In the genomic region with DNA sequence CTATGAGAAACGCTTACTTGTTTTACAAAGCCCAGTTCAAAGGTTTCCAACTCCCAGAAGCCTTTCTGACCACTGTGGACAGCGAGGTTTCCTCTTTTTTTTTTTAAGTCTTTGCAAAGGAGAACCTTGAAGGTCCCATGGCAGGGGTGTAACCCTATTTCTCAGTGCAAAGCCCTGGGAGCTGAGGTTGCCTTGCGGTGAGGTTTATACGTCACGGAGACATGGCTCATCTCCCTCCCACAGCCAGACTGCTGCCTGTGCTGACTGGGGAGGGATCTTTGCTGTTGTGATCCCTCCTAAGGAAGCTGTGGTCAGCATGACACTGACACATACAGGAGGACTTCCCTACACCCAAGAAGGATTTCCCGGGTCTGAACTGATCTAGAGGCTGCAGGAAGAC, we compare ENCODE assay signal across 14 mouse cellular contexts. TPM values are rescaled to one million over a fixed set of nuclear protein-coding genes. Genes with fewer than 3 reads are reported as not detected.
DNase-seq lines count a peak whose midpoint lies in the region; ATAC-seq and TF ChIP-seq lines count a peak whose summit lies in the region.
"Had no signal": no experiment of that assay in that cellular context is flagged by ENCODE, and none has a peak within 500 bp of the region (broad histone marks: within the 10 kb centered on the region; RNA-seq: fewer than 3 reads in every experiment).

No protein-coding gene starts in this region.

- peak overlapping the region; percentile 22; the same call in 1 of the 2 replicates for H3K27ac ChIP-seq in heart, embryonic 11.5 days (ENCODE audit: low read depth, low read length)
- H3K27ac ChIP-seq: neural tube, embryonic 12.5 days; stomach, postnatal 0 days had no signal

- H3K4me3 ChIP-seq in heart, embryonic 11.5 days (ENCODE audit: low read depth, low read length), result no peak overlapping the region
- no peak overlapping the region for H3K4me3 ChIP-seq in myocyte
- H3K4me3 ChIP-seq: heart, embryonic 10.5 days; neural tube, embryonic 12.5 days had no signal

- peaks cover 34% of the 10 kb centered on the region for H3K4me1 ChIP-seq in heart, embryonic 11.5 days (ENCODE audit: control insufficient read depth, insufficient read depth, low read length)

- WGBS in heart, embryonic 11.5 days (ENCODE audit: insufficient replicate concordance), result 71% methylated on average over 6 of the region's 6 CpGs

- no peak for DNase-seq in heart, postnatal 4 days
- peak; percentile 34 to 49 for DNase-seq in spleen, adult 18-20 months
- DNase-seq in spleen, postnatal 10 days (ENCODE audit: low spot score in 2 of 2), result no peak
- no peak for DNase-seq in frontal cortex, postnatal 10 days (ENCODE audit: low spot score in 2 of 2)
- DNase-seq in cerebellum, adult 9-11 months, result no peak
- DNase-seq: adrenal gland, postnatal 25 days; right cerebral cortex, adult 18-20 months had no signal

- H3K27me3 ChIP-seq in heart, embryonic 11.5 days (ENCODE audit: control insufficient read depth, insufficient read depth, low read length), result no peaks in the 10 kb centered on the region
- H3K27me3 ChIP-seq in myocyte (ENCODE audit: control insufficient read depth, insufficient read depth, insufficient read length), result no peaks in the 10 kb centered on the region
- H3K27me3 ChIP-seq: neural tube, embryonic 12.5 days; Patski had no signal

- H3K9ac ChIP-seq in heart, embryonic 11.5 days (ENCODE audit: low read depth, low read length), result no peak overlapping the region
- H3K9ac ChIP-seq: neural tube, embryonic 12.5 days had no signal

- H3K4me2 ChIP-seq in heart, embryonic 11.5 days, result no peak overlapping the region
- H3K4me2 ChIP-seq in myocyte (ENCODE audit: low read depth), result peak overlapping the region; percentile 24
- H3K4me2 ChIP-seq: neural tube, embryonic 12.5 days had no signal

- no peak for ATAC-seq in heart, embryonic 11.5 days (replicated peaks; ENCODE audit: insufficient number of reproducible peaks, low FRiP score, low TSS enrichment)
- peak; percentile 91 for ATAC-seq in granulocyte monocyte progenitor cell, adult 5-6 weeks (replicated peaks; ENCODE audit: poor library complexity, severe bottlenecking)
- ATAC-seq: Patski had no signal

- no peak overlapping the region for H3ac ChIP-seq in myocyte (ENCODE audit: control insufficient read depth, insufficient read length)

- no peak for TF ChIP-seq POLR2A in myocyte (IDR thresholded peaks at IDR 0.05; ENCODE audit: insufficient read length, low read depth)

- H3K9me3 ChIP-seq in heart, embryonic 11.5 days (replicated peaks; ENCODE audit: control insufficient read depth, low read length), result no peaks in the 10 kb centered on the region
- H3K9me3 ChIP-seq: heart, embryonic 10.5 days; neural tube, embryonic 12.5 days had no signal

- no peaks in the 10 kb centered on the region for H3K79me2 ChIP-seq in myocyte (ENCODE audit: control insufficient read depth, insufficient read depth)

- H3K36me3 ChIP-seq in heart, embryonic 11.5 days (ENCODE audit: control insufficient read depth, insufficient read depth, low read length), result peaks cover 18% of the 10 kb centered on the region
- H3K36me3 ChIP-seq in myocyte (ENCODE audit: control insufficient read depth, insufficient read depth), result no peaks in the 10 kb centered on the region
- H3K36me3 ChIP-seq: neural tube, embryonic 12.5 days had no signal

TF ChIP-seq in myocyte, 11 proteins besides CTCF, POLR2A, EP300 and RAD21:
- TF ChIP-seq MYOD1 (IDR thresholded peaks at IDR 0.05; ENCODE audit: control insufficient read depth in 1 of 3, insufficient read length in 2 of 3, low read depth in 2 of 3) (no peak), CEBPB (IDR thresholded peaks at IDR 0.05; ENCODE audit: insufficient read depth, poor library complexity, severe bottlenecking) (no peak), MYOG (IDR thresholded peaks at IDR 0.05; ENCODE audit: control insufficient read depth in 1 of 3, insufficient read depth in 1 of 3, insufficient read length in 2 of 3, low read depth in 2 of 3) (no peak), TCF12 (IDR thresholded peaks at IDR 0.05; ENCODE audit: insufficient read depth, poor library complexity, severe bottlenecking) (no peak), POLR2AphosphoS2 (IDR thresholded peaks at IDR 0.05; ENCODE audit: insufficient read length, low read depth) (no peak), TCF3 (IDR thresholded peaks at IDR 0.05; ENCODE audit: insufficient read length, low read depth) (no peak), REST (IDR thresholded peaks at IDR 0.05; ENCODE audit: insufficient read depth, insufficient read length) (no peak), SRF (IDR thresholded peaks at IDR 0.05; ENCODE audit: control insufficient read depth, insufficient read length, low read depth) (no peak), MAX (IDR thresholded peaks at IDR 0.05; ENCODE audit: low read depth) (no peak), E2F4 (IDR thresholded peaks at IDR 0.05; ENCODE audit: insufficient read depth) (no peak), USF1 (IDR thresholded peaks at IDR 0.05; ENCODE audit: low read depth) (no peak)

RNA-seq across cellular contexts. Expression of a gene that starts 13.2 kb away (rescaled TPM):
- 129 and 130 TPM in 2 replicates for polyA plus RNA-seq in heart, embryonic 11.5 days (2014; fragmentation: Nextera tagmentation; extraction: Ambion mirVana)
- total RNA-seq in heart, postnatal 4 days (2021), result 100 to 1,000 TPM; 254 to 273 TPM
- total RNA-seq in granulocyte monocyte progenitor cell, adult 5-6 weeks (2014; fragmentation: Nextera tagmentation), result not detected in 2 replicates
- 0.04 and 0.21 TPM in 2 replicates for total RNA-seq in granulocyte monocyte progenitor cell, adult 5-6 weeks (2017)
- 61.0 TPM for polyA plus RNA-seq in myocyte (2012; fragmentation: generic; extraction: Trizol)

Comparison
In these comparisons a context has a peak if more than half of its experiments do, and no peak if none do; other contexts are left out.
1. DNase-seq: peak in spleen, adult 18-20 months (2 of 2); none in heart, postnatal 4 days (single experiment), spleen, postnatal 10 days (0 of 2), frontal cortex, postnatal 10 days (0 of 2) and cerebellum, adult 9-11 months (single experiment).
2. RNA of a gene that starts 13.2 kb away (total RNA-seq): 254 to 273 TPM in heart, postnatal 4 days; 0.04 to 0.21 TPM in granulocyte monocyte progenitor cell, adult 5-6 weeks; every median in the first group is over 100 times any median in the second.